Mouse (Mus musculus): Measurements from ENCODE around the gene Zfr2. TPM values are rescaled to one million over a fixed set of nuclear protein-coding genes. Genes with fewer than 3 reads are reported as not detected.
A peak's percentile ranks its signal among the peaks of the same experiment; 100 is the strongest.

The Zfr2 gene
- polyA plus RNA-seq, 1 experiment from 2014 or later = 9.7 TPM

DNA sequence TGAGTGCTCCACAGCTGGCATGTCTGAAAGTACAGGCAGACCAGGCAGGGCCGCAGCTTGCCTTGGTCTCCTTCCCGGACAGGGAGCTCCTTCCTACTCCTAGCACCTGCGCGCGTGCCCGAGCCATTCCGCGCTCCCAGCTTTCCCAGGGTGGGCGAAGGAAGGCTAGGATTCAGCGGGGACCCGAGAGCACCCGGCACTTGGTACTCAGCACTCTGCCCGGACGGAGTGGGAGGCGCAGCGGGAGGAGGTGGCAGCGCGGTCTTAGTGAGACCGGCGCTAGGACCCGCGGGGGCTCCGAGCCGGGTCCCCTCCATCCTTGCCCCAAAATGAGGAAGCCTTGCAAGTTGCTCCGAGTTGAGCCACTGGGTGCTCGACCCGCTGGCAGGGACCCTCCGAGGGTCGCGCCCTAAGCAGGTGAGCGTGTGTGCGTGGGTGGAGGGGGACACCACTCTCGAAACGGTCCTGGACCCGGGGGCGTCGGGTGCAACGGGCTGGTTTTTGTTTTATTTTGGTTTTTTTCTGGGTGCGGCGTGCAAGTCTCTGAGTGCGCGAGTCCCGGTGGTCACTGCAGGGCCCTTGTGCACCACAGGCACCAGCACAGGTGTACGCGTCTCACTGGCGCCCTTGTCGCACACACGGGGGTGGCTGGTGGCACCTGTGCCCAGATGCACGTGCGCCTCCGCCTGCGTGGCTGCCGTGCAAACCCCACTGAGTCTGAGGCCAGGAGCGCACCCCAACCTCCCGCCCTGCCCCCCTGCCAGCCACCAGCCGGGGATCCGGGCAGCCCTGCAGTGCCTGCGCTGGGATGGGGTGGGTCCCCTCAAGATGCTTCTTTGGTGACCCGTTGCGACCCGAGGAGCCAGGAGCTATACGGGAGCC is 24.4 kb downstream of the Zfr2 start:
- peak overlapping the region; percentile 57 for H3K9ac ChIP-seq
- peaks cover 7% of the 10 kb centered on the region; the same call in 1 of the 2 replicates for H3K9me3 ChIP-seq (replicated peaks)
- no peak overlapping the region for H3K27ac ChIP-seq
- H3K4me3 ChIP-seq = peak overlapping the region; percentile 49
- 0 out of 2 replicates have a peak, but pooled peaks have one; percentile 6 for ATAC-seq
- H3K36me3 ChIP-seq (ENCODE audit: poor library complexity, severe bottlenecking) = peaks cover 12% of the 10 kb centered on the region; the same call in 1 of the 2 replicates
- peak overlapping the region; percentile 78 for H3K4me2 ChIP-seq
- peaks cover 70% of the 10 kb centered on the region for H3K27me3 ChIP-seq
- 2% methylated on average over 62 of the region's 62 CpGs for WGBS
- peaks cover 35% of the 10 kb centered on the region for H3K4me1 ChIP-seq

DNA sequence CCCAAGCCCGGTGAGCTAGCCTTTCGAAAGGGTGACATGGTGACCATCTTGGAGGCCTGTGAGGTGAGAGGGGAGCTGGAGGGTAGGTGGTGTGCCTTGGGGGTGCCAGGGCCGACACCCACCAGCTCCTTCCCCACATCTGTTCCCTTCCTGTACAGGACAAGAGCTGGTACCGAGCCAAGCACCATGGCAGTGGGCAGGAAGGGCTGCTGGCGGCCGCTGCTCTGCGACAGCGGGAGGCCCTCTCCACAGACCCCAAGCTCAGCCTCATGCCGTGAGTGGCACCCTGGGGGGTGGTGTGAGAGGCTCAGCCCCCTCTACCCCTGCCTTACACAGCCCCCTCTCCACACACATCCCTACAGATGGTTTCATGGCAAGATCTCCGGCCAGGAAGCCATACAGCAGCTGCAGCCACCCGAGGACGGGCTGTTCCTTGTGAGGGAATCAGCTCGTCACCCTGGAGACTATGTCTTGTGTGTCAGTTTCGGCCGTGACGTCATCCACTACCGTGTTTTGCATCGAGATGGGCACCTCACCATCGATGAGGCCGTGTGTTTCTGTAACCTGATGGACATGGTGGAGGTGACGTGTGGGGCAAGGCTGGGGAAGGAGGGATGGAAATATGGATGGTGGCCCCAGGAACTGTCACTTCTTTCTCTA is 26.4 kb downstream of the Zfr2 start:
- H3K4me1 ChIP-seq = peaks cover 24% of the 10 kb centered on the region
- H3K9ac ChIP-seq = peak overlapping the region; percentile 26
- ATAC-seq = peak; percentile 7; the same call in 1 of the 2 replicates
- H3K9me3 ChIP-seq (replicated peaks) = peaks cover 7% of the 10 kb centered on the region; the same call in 1 of the 2 replicates
- no peak overlapping the region for H3K4me3 ChIP-seq
- no peak overlapping the region for H3K27ac ChIP-seq
- H3K36me3 ChIP-seq (ENCODE audit: poor library complexity, severe bottlenecking) = peaks cover 31% of the 10 kb centered on the region
- 45% methylated on average over 21 of the region's 21 CpGs for WGBS
- H3K4me2 ChIP-seq = no peak overlapping the region
- peaks cover 51% of the 10 kb centered on the region for H3K27me3 ChIP-seq

DNA sequence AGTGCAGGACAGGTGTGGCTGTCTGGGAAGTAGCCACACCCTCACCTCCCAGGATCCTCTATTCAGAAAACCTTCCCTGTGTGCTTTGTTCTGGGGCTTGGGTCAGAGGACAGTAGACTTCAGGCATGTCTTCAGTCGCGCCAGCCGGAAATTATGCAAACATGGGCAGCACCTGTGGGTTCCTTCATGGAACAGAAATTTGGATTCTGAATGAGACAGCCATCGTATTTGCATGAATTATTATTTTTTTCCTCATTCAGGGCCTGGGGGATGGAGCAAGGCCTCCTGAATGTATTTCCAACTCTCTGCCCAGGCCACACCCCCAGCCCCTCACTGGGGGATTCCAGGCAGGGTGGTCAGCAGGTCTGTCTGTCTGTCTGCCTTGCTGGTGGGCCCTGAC is 28.1 kb downstream of the Zfr2 start:
- no peak for ATAC-seq
- H3K4me3 ChIP-seq = no peak overlapping the region
- H3K27ac ChIP-seq = no peak overlapping the region
- H3K9ac ChIP-seq = no peak overlapping the region
- H3K9me3 ChIP-seq (replicated peaks) = peaks cover 7% of the 10 kb centered on the region; the same call in 1 of the 2 replicates
- peaks cover 42% of the 10 kb centered on the region for H3K27me3 ChIP-seq
- WGBS = 92% methylated on average over 4 of the region's 4 CpGs
- peaks cover 43% of the 10 kb centered on the region for H3K36me3 ChIP-seq (ENCODE audit: poor library complexity, severe bottlenecking)
- H3K4me1 ChIP-seq = peaks cover 34% of the 10 kb centered on the region
- H3K4me2 ChIP-seq = no peak overlapping the region

DNA sequence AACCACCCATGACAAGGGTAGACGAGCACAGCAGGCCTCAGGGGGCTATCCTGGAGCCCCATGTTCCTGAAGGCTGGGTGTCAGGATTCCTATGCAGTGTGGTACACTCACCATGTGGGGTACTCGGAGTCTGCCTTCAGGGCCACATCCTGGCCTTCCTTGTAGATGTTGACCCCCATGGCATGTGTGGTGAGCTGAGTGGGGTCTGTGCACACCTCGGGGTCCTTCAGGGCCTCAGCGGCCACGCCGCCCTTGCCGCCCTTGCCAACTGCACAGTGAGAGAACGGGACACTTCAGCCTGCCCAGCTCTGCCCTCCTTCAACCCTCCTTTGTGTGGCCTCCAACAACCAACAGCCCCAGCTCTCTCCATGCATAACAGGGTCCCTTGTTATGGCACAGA is 32.6 kb downstream of the Zfr2 start:
- H3K27ac ChIP-seq = no peak overlapping the region
- peak overlapping the region; percentile 68 for H3K4me2 ChIP-seq
- 92% methylated on average over 8 of the region's 8 CpGs for WGBS
- H3K9ac ChIP-seq = peak overlapping the region; percentile 61
- H3K4me1 ChIP-seq = peaks cover 24% of the 10 kb centered on the region
- peaks cover 5% of the 10 kb centered on the region; the same call in 1 of the 2 replicates for H3K9me3 ChIP-seq (replicated peaks)
- peaks cover 48% of the 10 kb centered on the region for H3K36me3 ChIP-seq (ENCODE audit: poor library complexity, severe bottlenecking)
- H3K27me3 ChIP-seq = peaks cover 2% of the 10 kb centered on the region; the same call in 1 of the 2 replicates
- peak overlapping the region; percentile 57 for H3K4me3 ChIP-seq
- ATAC-seq = no peak

DNA sequence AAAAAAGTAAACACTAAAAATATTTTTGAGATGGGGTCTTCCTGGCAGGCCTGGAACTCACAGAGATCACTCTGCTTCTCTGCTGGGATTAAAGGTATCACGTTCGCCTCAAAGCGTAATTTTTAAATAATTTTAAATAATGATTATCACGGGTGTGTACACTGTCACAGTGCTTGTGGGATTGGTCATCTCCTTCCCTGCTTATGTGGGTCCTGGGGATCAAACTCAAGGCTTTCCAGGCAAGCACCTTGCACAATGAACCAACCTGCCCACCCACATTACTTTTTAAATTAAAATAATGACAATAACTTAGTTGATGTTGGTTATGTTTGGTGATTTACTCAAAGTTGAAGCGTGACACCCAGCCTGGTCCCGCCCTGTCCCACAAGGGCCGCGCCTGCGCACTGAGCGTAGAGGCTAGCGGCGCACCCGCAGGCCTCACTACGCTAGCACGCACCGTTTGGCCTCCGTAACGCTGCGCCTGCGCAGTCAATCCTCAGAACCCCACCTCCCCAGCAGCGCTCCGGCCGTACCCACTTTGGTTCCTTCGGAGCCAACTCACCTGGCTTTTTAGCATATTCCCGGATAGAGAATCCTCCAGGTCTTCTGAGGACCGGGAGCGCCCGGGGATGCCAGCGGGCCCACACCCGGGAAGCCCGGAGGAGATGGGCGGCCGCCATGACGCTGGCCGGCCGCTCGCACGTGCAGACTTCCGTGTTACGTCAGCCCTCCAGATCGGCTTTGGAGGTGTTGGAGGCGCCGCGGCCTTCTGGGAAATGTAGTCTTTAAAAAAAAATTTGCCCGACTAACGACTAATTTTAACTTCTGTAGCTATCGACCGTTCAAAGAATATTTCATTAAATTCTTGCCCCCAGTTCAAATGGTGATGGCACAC is 33.5 kb downstream of the Zfr2 start, which contains the start of the genes Mrpl54 and Apba3:
TSS of gene Mrpl54 (minus strand) at position 724 of the 895 bp plus-strand sequence.
TSS of gene Apba3 (plus strand) at position 750 of the 895 bp plus-strand sequence.
- H3K4me3 ChIP-seq = peak within 1 kb of the TSS; percentile 64
- no peaks in the 10 kb centered on the region for H3K27me3 ChIP-seq
- peak within 1 kb of the TSS; percentile 72 for H3K9ac ChIP-seq
- peak within 1 kb of the TSS; percentile 79 for H3K4me2 ChIP-seq
- ATAC-seq = peak; percentile 94
- under 1% methylated on average over 48 of the region's 48 CpGs for WGBS
- H3K4me1 ChIP-seq = peaks cover 24% of the 10 kb centered on the region
- peaks cover 54% of the 10 kb centered on the region for H3K36me3 ChIP-seq (ENCODE audit: poor library complexity, severe bottlenecking)
- peak within 1 kb of the TSS; percentile 66; the same call in 1 of the 2 replicates for H3K27ac ChIP-seq
- no peaks in the 10 kb centered on the region for H3K9me3 ChIP-seq (replicated peaks)

DNA sequence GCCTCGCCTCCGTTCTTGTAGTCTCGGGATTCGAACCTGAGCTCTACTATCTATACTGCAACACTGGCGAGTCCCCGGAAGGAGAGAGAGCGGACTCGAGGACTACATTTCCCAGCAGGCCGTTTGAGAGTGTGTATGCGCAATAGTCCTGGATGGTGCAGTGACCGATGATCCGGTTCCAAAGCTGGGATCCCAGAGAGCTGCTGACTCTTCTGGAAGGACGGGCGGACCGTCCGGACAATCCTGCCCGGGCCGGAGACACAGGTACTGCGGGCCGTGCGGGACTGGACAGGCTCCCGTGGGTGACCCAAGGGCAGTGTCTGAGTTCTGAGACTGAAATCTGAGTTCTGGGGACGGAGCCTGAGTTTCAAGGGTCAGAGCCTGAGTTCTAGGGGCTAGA is 35.1 kb downstream of the Zfr2 start:
- H3K4me1 ChIP-seq = peaks cover 24% of the 10 kb centered on the region
- WGBS = 2% methylated on average over 23 of the region's 23 CpGs
- H3K27ac ChIP-seq = no peak overlapping the region
- H3K4me3 ChIP-seq = peak overlapping the region; percentile 64
- peak; percentile 54 for ATAC-seq
- peaks cover 55% of the 10 kb centered on the region for H3K36me3 ChIP-seq (ENCODE audit: poor library complexity, severe bottlenecking)
- peak overlapping the region; percentile 79 for H3K4me2 ChIP-seq
- peak overlapping the region; percentile 83 for H3K9ac ChIP-seq
- no peaks in the 10 kb centered on the region for H3K9me3 ChIP-seq (replicated peaks)
- H3K27me3 ChIP-seq = no peaks in the 10 kb centered on the region

DNA sequence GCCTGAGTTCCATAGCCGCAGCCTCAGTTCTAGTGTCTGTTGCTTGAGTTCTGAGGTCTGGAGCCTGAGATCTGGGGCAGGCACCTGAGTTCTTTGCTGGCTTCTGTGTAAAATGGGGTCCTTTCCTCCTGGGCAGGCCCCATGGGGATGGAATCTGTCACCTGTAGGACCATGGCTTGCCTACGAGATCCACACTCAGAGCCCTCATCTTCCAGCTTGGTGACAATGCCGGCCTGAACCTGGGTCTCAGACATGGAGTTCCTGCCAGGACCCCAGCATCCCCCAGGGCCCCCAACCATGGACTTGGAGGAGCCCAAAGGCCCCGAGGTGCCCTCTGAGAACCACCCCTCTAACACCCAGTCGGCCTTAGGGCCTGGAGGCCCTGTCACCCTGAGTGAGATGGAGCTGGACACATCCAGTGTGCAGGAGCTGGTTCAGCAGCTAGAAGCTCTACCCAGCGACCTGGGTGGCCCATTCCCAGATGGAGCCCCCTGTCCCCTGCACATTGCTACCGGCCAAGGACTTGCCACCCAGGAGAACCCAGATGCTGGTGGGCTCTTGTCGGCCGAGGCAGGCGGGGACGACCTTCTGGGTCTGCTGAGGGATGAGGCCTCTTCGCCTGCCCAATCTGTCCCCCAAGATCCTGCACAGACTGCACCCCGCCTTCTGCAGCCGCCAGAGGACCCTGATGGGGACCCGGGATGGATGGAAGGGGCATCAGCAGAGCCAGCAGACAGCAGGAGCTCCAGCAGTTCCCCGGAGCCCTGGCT is 35.9 kb downstream of the Zfr2 start:
- Histone ChIP-seq H3K9ac (peak overlapping the region; percentile 83), H3K27me3 (no peaks in the 10 kb centered on the region), H3K9me3 (replicated peaks) (no peaks in the 10 kb centered on the region), H3K4me3 (peak overlapping the region; percentile 64), H3K4me1 (peaks cover 24% of the 10 kb centered on the region), H3K27ac (no peak overlapping the region), H3K4me2 (peak overlapping the region; percentile 79), H3K36me3 (ENCODE audit: poor library complexity, severe bottlenecking) (peaks cover 55% of the 10 kb centered on the region)
- no peak for ATAC-seq
- 78% methylated on average over 16 of the region's 16 CpGs for WGBS

DNA sequence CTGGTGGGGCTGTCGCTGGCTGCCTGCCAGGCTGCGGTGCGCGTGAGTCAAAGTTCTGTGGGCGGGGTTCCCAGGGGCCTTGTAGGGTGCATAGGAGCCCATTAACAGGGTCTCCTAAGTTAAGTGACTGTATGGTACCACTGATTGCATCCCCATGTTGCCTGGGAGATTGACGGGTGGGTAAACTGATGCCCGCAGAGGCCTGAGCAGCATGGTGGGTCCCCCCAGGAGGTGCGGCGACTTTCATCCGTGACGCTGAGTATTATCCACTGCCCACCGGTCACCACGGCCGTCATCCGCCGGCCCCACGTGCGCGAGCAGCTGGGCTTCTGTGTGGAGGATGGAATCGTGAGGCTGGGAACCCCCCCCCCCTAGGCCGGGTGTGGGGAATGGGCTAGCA is 39.4 kb downstream of the Zfr2 start:
- Histone ChIP-seq H3K27me3 (no peaks in the 10 kb centered on the region), H3K27ac (no peak overlapping the region), H3K9me3 (replicated peaks) (no peaks in the 10 kb centered on the region), H3K4me2 (no peak overlapping the region), H3K36me3 (ENCODE audit: poor library complexity, severe bottlenecking) (peaks cover 48% of the 10 kb centered on the region), H3K9ac (no peak overlapping the region), H3K4me1 (peaks cover 12% of the 10 kb centered on the region), H3K4me3 (no peak overlapping the region)
- WGBS = 91% methylated on average over 21 of the region's 21 CpGs
- ATAC-seq = no peak

DNA sequence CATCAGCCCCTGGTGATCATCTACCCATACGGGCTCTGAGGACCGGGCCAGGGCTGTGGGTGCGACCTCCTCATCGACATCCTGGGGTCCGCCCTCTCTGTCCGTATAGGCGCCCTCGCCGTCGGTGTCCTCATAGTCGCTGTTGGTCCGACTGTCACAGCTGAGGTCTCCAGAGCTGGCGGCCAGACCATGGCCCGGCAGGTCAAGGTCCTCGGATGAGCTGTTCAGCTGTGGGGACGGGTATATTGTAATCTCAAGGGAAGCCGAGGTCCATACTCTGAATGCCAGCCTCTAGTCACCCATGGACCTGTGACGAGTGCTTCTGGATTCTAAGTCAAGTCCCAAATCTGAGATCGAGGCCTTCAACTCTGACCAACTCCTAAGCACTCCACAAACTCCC is 40.9 kb downstream of the Zfr2 start:
- no peak overlapping the region for H3K4me2 ChIP-seq

DNA sequence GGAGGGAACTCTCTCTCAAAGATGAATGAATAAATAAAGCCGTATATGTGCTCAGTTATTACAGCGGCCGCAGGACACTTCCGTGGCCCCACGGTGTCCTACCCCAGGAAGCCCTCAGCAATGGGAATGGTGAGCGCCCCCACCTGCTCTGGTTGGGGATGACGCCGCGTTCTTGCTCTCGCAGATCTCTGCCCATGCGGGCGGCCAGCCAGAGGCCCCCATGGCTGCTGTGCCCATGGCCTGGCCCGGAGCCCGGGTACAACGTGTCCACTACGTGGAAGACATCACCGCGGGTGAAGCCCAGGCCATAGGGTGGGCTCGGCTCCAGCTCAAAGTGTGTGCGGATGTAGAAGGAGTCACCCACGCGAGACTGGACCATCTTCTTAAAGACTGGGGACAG is 44.7 kb downstream of the Zfr2 start:
- no peaks in the 10 kb centered on the region for H3K9me3 ChIP-seq (replicated peaks)
- no peak overlapping the region for H3K27ac ChIP-seq
- H3K4me3 ChIP-seq = no peak overlapping the region
- no peak for ATAC-seq
- no peaks in the 10 kb centered on the region for H3K27me3 ChIP-seq
- WGBS = 85% methylated on average over 22 of the region's 22 CpGs
- H3K4me1 ChIP-seq = no peaks in the 10 kb centered on the region
- no peak overlapping the region for H3K4me2 ChIP-seq
- H3K9ac ChIP-seq = no peak overlapping the region
- peaks cover 22% of the 10 kb centered on the region for H3K36me3 ChIP-seq (ENCODE audit: poor library complexity, severe bottlenecking)

More for the DNA sequence above, 40.9 kb downstream of the Zfr2 start:
- Histone ChIP-seq H3K4me1 (peaks cover 4% of the 10 kb centered on the region), H3K27me3 (no peaks in the 10 kb centered on the region), H3K9me3 (replicated peaks) (no peaks in the 10 kb centered on the region), H3K27ac (no peak overlapping the region), H3K36me3 (ENCODE audit: poor library complexity, severe bottlenecking) (peaks cover 48% of the 10 kb centered on the region), H3K9ac (no peak overlapping the region), H3K4me3 (no peak overlapping the region)
- WGBS = 95% methylated on average over 19 of the region's 19 CpGs
- ATAC-seq = no peak

DNA sequence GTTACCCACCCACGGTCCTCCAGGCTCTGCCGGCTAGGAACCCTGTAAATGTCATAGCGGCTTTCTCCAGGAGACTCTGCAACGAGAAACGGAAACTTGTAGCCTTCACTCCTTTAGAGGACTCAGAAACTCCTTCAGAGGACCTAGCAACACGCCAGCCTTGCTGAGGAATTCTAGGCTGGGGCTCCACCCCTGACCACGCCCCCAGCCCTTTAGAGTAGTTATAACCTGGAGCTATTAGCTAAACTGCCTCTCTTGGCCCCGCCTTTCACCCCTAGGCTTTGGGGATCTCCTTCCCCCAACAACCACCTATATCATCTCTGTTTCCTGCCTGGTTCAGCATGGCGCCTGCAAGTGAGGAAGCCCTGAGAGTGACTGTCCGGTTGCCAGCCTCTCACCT is 46.5 kb downstream of the Zfr2 start:
- 58% methylated on average over 10 of the region's 10 CpGs for WGBS
- Histone ChIP-seq H3K4me3 (no peak overlapping the region), H3K4me2 (no peak overlapping the region), H3K4me1 (no peaks in the 10 kb centered on the region), H3K27me3 (peaks cover 14% of the 10 kb centered on the region), H3K36me3 (ENCODE audit: poor library complexity, severe bottlenecking) (0 out of 2 replicates have a peak, but pooled peaks cover 4% of the 10 kb centered on the region), H3K9ac (no peak overlapping the region), H3K27ac (no peak overlapping the region), H3K9me3 (replicated peaks) (no peaks in the 10 kb centered on the region)
- ATAC-seq = no peak

Measured in forebrain, embryonic 13.5 days (tissue).